Mouse (Mus musculus) hindbrain, embryonic 13.5 days (tissue): ENCODE results near the gene Il19. TPM values are rescaled to one million over a fixed set of nuclear protein-coding genes. Genes with fewer than 3 reads are reported as not detected.

ENCODE experiments used
- ATAC-seq: fragments of 200-750 bp; cut with Nextera tagmentation; 2 replicates; pipeline ENCODE4 v1.8.0; 2017; ENCODE audit warnings: moderate TSS enrichment; ENCODE audit not compliant: low FRiP score
- H3K27ac ChIP-seq: fragments of 300-500 bp; sonication (generic); 2 replicates; pipeline ENCODE4 v1.5.1; 2015; ENCODE audit warnings: inconsistent platforms, mild to moderate bottlenecking, moderate library complexity
- H3K27me3 ChIP-seq: fragments of 300-500 bp; sonication (generic); 2 replicates; pipeline ENCODE4 v1.6.1; 2015; ENCODE audit warnings: mild to moderate bottlenecking, inconsistent platforms
- H3K36me3 ChIP-seq: fragments of 300-500 bp; sonication (generic); 2 replicates; pipeline ENCODE4 v1.6.1; 2015; ENCODE audit warnings: mild to moderate bottlenecking, inconsistent platforms
- H3K4me1 ChIP-seq: fragments of 300-500 bp; sonication (generic); replicated peaks from 2 replicates; pipeline ENCODE4 v1.6.1; 2015; ENCODE audit warnings: inconsistent platforms
- H3K4me2 ChIP-seq: fragments of 300-500 bp; sonication (generic); 2 replicates; pipeline ENCODE4 v1.6.1; 2015; ENCODE audit warnings: inconsistent platforms, mild to moderate bottlenecking, moderate library complexity
- H3K4me3 ChIP-seq: fragments of 300-500 bp; sonication (generic); 2 replicates; pipeline ENCODE4 v1.5.1; 2015; ENCODE audit warnings: mild to moderate bottlenecking, inconsistent platforms
- H3K9ac ChIP-seq: fragments of 300-500 bp; sonication (generic); 2 replicates; pipeline ENCODE4 v1.6.1; 2015; ENCODE audit warnings: mild to moderate bottlenecking, inconsistent platforms
- H3K9me3 ChIP-seq: fragments of 300-500 bp; sonication (generic); 2 replicates; pipeline ENCODE4 v1.6.1; 2016; ENCODE audit warnings: inconsistent platforms
- WGBS: fragments of 180-500 bp; shearing (Covaris S2); methylation state at CpG from one replicate; pipeline ENCODE4 v1.1.7; 2015; 5-methylcytosine and 5-hydroxymethylcytosine counted together
- polyA plus RNA-seq: library from polyadenylated mRNA; unstranded; fragments of >200 nt; fragmentation: Nextera tagmentation; extraction: Ambion mirVana; gene quantifications from 2 replicates; pipeline ENCODE4 v1.2.1, GENCODE M21; 2015

Gene Il19
- polyA plus RNA-seq, 1 experiment from 2014 or later: not detected

GRCm38 (mm10) chr1:130918323-130918980 is 21.5 kb downstream of the Il19 start:
- ATAC-seq: no peak
- no peaks in the 10 kb centered on the region for H3K27me3 ChIP-seq
- H3K9ac ChIP-seq: no peak overlapping the region
- H3K36me3 ChIP-seq: no peaks in the 10 kb centered on the region
- no peak overlapping the region for H3K27ac ChIP-seq
- H3K4me1 ChIP-seq: no peaks in the 10 kb centered on the region
- no peak overlapping the region for H3K4me3 ChIP-seq
- no peaks in the 10 kb centered on the region for H3K9me3 ChIP-seq
- H3K4me2 ChIP-seq: no peak overlapping the region
- WGBS: 30% methylated on average over 1 of the region's 1 CpGs

GRCm38 (mm10) chr1:130911401-130912010 is 28.4 kb downstream of the Il19 start, which contains the start of gene Il20:
TSS of gene Il20 (minus strand) at chr1:130911451.
- Histone ChIP-seq H3K36me3 (no peaks in the 10 kb centered on the region), H3K27me3 (no peaks in the 10 kb centered on the region), H3K9ac (no peak within 1 kb of the TSS), H3K9me3 (no peaks in the 10 kb centered on the region), H3K27ac (no peak within 1 kb of the TSS), H3K4me2 (no peak within 1 kb of the TSS), H3K4me3 (no peak within 1 kb of the TSS), H3K4me1 (no peaks in the 10 kb centered on the region)
- no peak for ATAC-seq
- WGBS: 73% methylated on average over 12 of the region's 12 CpGs

- H3K9ac ChIP-seq: no peak overlapping the region
- no peaks in the 10 kb centered on the region for H3K9me3 ChIP-seq
- H3K4me2 ChIP-seq: no peak overlapping the region
- H3K36me3 ChIP-seq: no peaks in the 10 kb centered on the region
- no peaks in the 10 kb centered on the region for H3K4me1 ChIP-seq
- 90% methylated on average over 7 of the region's 7 CpGs for WGBS
- no peak overlapping the region for H3K27ac ChIP-seq
- no peak for ATAC-seq
- no peaks in the 10 kb centered on the region for H3K27me3 ChIP-seq
- H3K4me3 ChIP-seq: no peak overlapping the region
These were observed 37.4 kb downstream of the Il19 start for GRCm38 (mm10) chr1:130902505-130902904.

GRCm38 (mm10) chr1:130894468-130894867 is 45.4 kb downstream of the Il19 start:
- Histone ChIP-seq H3K27ac (no peak overlapping the region), H3K4me2 (no peak overlapping the region), H3K4me1 (0 out of 2 replicates have a peak, but pooled peaks cover 1% of the 10 kb centered on the region), H3K4me3 (no peak overlapping the region), H3K9me3 (no peaks in the 10 kb centered on the region), H3K9ac (no peak overlapping the region), H3K36me3 (no peaks in the 10 kb centered on the region), H3K27me3 (no peaks in the 10 kb centered on the region)
- no peak for ATAC-seq
- 77% methylated on average over 6 of the region's 6 CpGs for WGBS

- H3K4me3 ChIP-seq: no peak overlapping the region
- 80% methylated on average over 9 of the region's 9 CpGs for WGBS
- 0 out of 2 replicates have a peak, but pooled peaks cover 3% of the 10 kb centered on the region for H3K4me1 ChIP-seq
- no peak for ATAC-seq
- no peaks in the 10 kb centered on the region for H3K27me3 ChIP-seq
- H3K9ac ChIP-seq: no peak overlapping the region
- no peaks in the 10 kb centered on the region for H3K9me3 ChIP-seq
- no peak overlapping the region for H3K4me2 ChIP-seq
- no peak overlapping the region for H3K27ac ChIP-seq
- H3K36me3 ChIP-seq: no peaks in the 10 kb centered on the region
These were observed 46.4 kb downstream of the Il19 start for GRCm38 (mm10) chr1:130893329-130894040.

- H3K27me3 ChIP-seq: no peaks in the 10 kb centered on the region
- no peak overlapping the region for H3K4me2 ChIP-seq
- no peak overlapping the region for H3K27ac ChIP-seq
- ATAC-seq: no peak
- 0 out of 2 replicates have a peak, but pooled peaks cover 3% of the 10 kb centered on the region for H3K4me1 ChIP-seq
- WGBS: 78% methylated on average over 1 of the region's 1 CpGs
- H3K9ac ChIP-seq: no peak overlapping the region
- no peaks in the 10 kb centered on the region for H3K9me3 ChIP-seq
- H3K36me3 ChIP-seq: no peaks in the 10 kb centered on the region
- no peak overlapping the region for H3K4me3 ChIP-seq
These were observed 47.5 kb downstream of the Il19 start for GRCm38 (mm10) chr1:130892446-130892845.

- no peak within 1 kb of the TSS for H3K27ac ChIP-seq
- no peak for ATAC-seq
- H3K36me3 ChIP-seq: no peaks in the 10 kb centered on the region
- no peak within 1 kb of the TSS for H3K9ac ChIP-seq
- no peaks in the 10 kb centered on the region for H3K9me3 ChIP-seq
- H3K27me3 ChIP-seq: no peaks in the 10 kb centered on the region
- no peak within 1 kb of the TSS for H3K4me2 ChIP-seq
- H3K4me1 ChIP-seq: 0 out of 2 replicates have a peak, but pooled peaks cover 3% of the 10 kb centered on the region
- H3K4me3 ChIP-seq: no peak within 1 kb of the TSS
These were observed 52.6 kb downstream of the Il19 start, which contains the start of gene Il24 for GRCm38 (mm10) chr1:130887354-130887753. TSS of gene Il24 (minus strand) at chr1:130887454.

- Histone ChIP-seq H3K36me3 (no peaks in the 10 kb centered on the region), H3K4me3 (no peak overlapping the region), H3K4me1 (peaks cover 3% of the 10 kb centered on the region), H3K9me3 (no peaks in the 10 kb centered on the region), H3K9ac (no peak overlapping the region), H3K27me3 (peaks cover 18% of the 10 kb centered on the region), H3K27ac (no peak overlapping the region), H3K4me2 (no peak overlapping the region)
- ATAC-seq: no peak
- 93% methylated on average over 4 of the region's 4 CpGs for WGBS
These were observed 56.8 kb downstream of the Il19 start for GRCm38 (mm10) chr1:130883146-130883545.

Other genes starting within 250 kb of the Il19 start
- 0.16 TPM in 1 of 2 replicates, not detected in the other for gene Gm29427, start 224.3 kb downstream of the Il19 start, polyA plus RNA-seq
- 18.4 and 21.7 TPM in 2 replicates for gene Yod1, start 222.8 kb downstream of the Il19 start, polyA plus RNA-seq
- gene Pfkfb2, start 210.9 kb downstream of the Il19 start, polyA plus RNA-seq: 19.5 and 21.8 TPM in 2 replicates
- gene AA986860, start 208.1 kb downstream of the Il19 start, polyA plus RNA-seq: 0.51 and 0.63 TPM in 2 replicates
- gene Fcamr, start 139.2 kb downstream of the Il19 start, polyA plus RNA-seq: not detected in 2 replicates
- not detected in 2 replicates for gene Pigr, start 113.4 kb downstream of the Il19 start, polyA plus RNA-seq
- gene Fcmr, start 74.4 kb downstream of the Il19 start, polyA plus RNA-seq: 0.51 TPM in 1 of 2 replicates, not detected in the other
- gene Il24, start 52.7 kb downstream of the Il19 start, polyA plus RNA-seq: not detected in 2 replicates
- not detected in 2 replicates for gene Il20, start 28.7 kb downstream of the Il19 start, polyA plus RNA-seq
- not detected in 2 replicates for gene Il10, start 79.7 kb upstream of the Il19 start, polyA plus RNA-seq
- gene Mapkapk2, start 157.7 kb upstream of the Il19 start, polyA plus RNA-seq: 22.0 and 23.1 TPM in 2 replicates
- 15.5 and 15.6 TPM in 2 replicates for gene Dyrk3, start 198.2 kb upstream of the Il19 start, polyA plus RNA-seq
- 52.7 and 52.8 TPM in 2 replicates for gene Eif2d, start 213.1 kb upstream of the Il19 start, polyA plus RNA-seq